Comparison of ENCODE assay signal across 8 mouse cellular contexts in genomic region chr19:45783181-45783932, GRCm38 (mm10). TPM values are rescaled to one million over a fixed set of nuclear protein-coding genes. Genes with fewer than 3 reads are reported as not detected.
DNase-seq lines count a peak whose midpoint lies in the region; ATAC-seq lines count a peak whose summit lies in the region.

Mgea5 (minus strand) TSS chr19:45783837.

- peak; percentile 94 for DNase-seq in c-Kit-negative CD71-positive TER-119-positive erythroid progenitor cells, embryonic 14.5 days (ENCODE audit: low read depth, low spot score)
- peak; percentile 96 for DNase-seq in fibroblast of lung, adult 2 months (ENCODE audit: low read depth)
- peak; percentile 98 for DNase-seq in kidney, postnatal 14 days
- DNase-seq in liver, embryonic 13.5 days = peak; percentile 98
- peak; percentile 99 for DNase-seq in neural tube, embryonic 10.5 days (ENCODE audit: extremely low spot score, low spot score)

- peak within 1 kb of the TSS; percentile 92 to 94 for H3K27ac ChIP-seq in heart, embryonic 14.5 days (replicated peaks in 1 of 2; ENCODE audit: control insufficient read depth in 1 of 2, insufficient read depth in 1 of 2, low read depth in 2 of 2, low read length in 2 of 2)
- peak within 1 kb of the TSS; percentile 97 for H3K27ac ChIP-seq in liver, embryonic 13.5 days
- peak within 1 kb of the TSS; percentile 85 for H3K27ac ChIP-seq in stomach, embryonic 16.5 days (ENCODE audit: low read length)

- H3K9me3 ChIP-seq in heart, embryonic 14.5 days (ENCODE audit: control insufficient read depth, low read length) = no peaks in the 10 kb centered on the region
- H3K9me3 ChIP-seq in liver, embryonic 13.5 days (replicated peaks) = no peaks in the 10 kb centered on the region
- H3K9me3 ChIP-seq in stomach, embryonic 16.5 days (replicated peaks; ENCODE audit: control insufficient read depth, low read length) = no peaks in the 10 kb centered on the region

- peaks cover 25% of the 10 kb centered on the region for H3K36me3 ChIP-seq in heart, embryonic 14.5 days (ENCODE audit: control insufficient read depth, insufficient read depth, low read length)
- H3K36me3 ChIP-seq in liver, embryonic 13.5 days = peaks cover 31% of the 10 kb centered on the region
- H3K36me3 ChIP-seq in stomach, embryonic 16.5 days (ENCODE audit: control insufficient read depth, insufficient read depth, low read length) = no peaks in the 10 kb centered on the region

- peak within 1 kb of the TSS; percentile 82 for H3K4me2 ChIP-seq in heart, embryonic 14.5 days (ENCODE audit: low read length)
- peak within 1 kb of the TSS; percentile 85 for H3K4me2 ChIP-seq in liver, embryonic 13.5 days
- peak within 1 kb of the TSS; percentile 80 for H3K4me2 ChIP-seq in stomach, embryonic 16.5 days (ENCODE audit: low read depth, low read length)

- H3K9ac ChIP-seq in heart, embryonic 14.5 days (ENCODE audit: low read length) = peak within 1 kb of the TSS; percentile 95
- peak within 1 kb of the TSS; percentile 99 for H3K9ac ChIP-seq in liver, embryonic 13.5 days
- H3K9ac ChIP-seq in stomach, embryonic 16.5 days (ENCODE audit: low read length) = peak within 1 kb of the TSS; percentile 82

- no peaks in the 10 kb centered on the region for H3K27me3 ChIP-seq in heart, embryonic 14.5 days (ENCODE audit: control insufficient read depth, insufficient read depth, low read length)
- H3K27me3 ChIP-seq in liver, embryonic 13.5 days = no peaks in the 10 kb centered on the region
- no peaks in the 10 kb centered on the region for H3K27me3 ChIP-seq in stomach, embryonic 16.5 days (ENCODE audit: control insufficient read depth, insufficient read depth, low read length)

- peaks cover 7 to 24% of the 10 kb centered on the region in 2 experiments for H3K4me1 ChIP-seq in heart, embryonic 14.5 days (ENCODE audit: control insufficient read depth in 2 of 2, insufficient read depth in 2 of 2, low read length in 2 of 2)
- peaks cover 48% of the 10 kb centered on the region for H3K4me1 ChIP-seq in liver, embryonic 13.5 days (replicated peaks)
- peaks cover 24% of the 10 kb centered on the region for H3K4me1 ChIP-seq in stomach, embryonic 16.5 days (ENCODE audit: control insufficient read depth, insufficient read depth, low read length)

- ATAC-seq in CD4-positive, CD25-positive, alpha-beta regulatory T cell, adult 4 months = peak; percentile 95
- peak; percentile 98 for ATAC-seq in heart, embryonic 14.5 days (ENCODE audit: insufficient number of reproducible peaks, insufficient read depth, low FRiP score, low read depth)
- peak; percentile 94 for ATAC-seq in liver, embryonic 13.5 days (ENCODE audit: low read depth)
- peak; percentile 97 for ATAC-seq in stomach, embryonic 16.5 days (ENCODE audit: insufficient read depth, low FRiP score)

- WGBS in heart, embryonic 14.5 days = 0% methylated on average over 62 of the region's 71 CpGs
- WGBS in liver, embryonic 13.5 days (ENCODE audit: insufficient replicate concordance) = under 1% methylated on average over 51 of the region's 71 CpGs
- WGBS in stomach, embryonic 16.5 days = under 1% methylated on average over 69 of the region's 71 CpGs

- peak within 1 kb of the TSS; percentile 86 to 90 for H3K4me3 ChIP-seq in heart, embryonic 14.5 days (ENCODE audit: control insufficient read depth in 1 of 2, insufficient read depth in 1 of 2, low read depth in 1 of 2, low read length in 2 of 2)
- H3K4me3 ChIP-seq in liver, embryonic 13.5 days (replicated peaks) = peak within 1 kb of the TSS; percentile 100
- H3K4me3 ChIP-seq in stomach, embryonic 16.5 days (replicated peaks; ENCODE audit: low read length) = peak within 1 kb of the TSS; percentile 79

RNA-seq across cellular contexts. Expression of gene Mgea5, which starts in this region (rescaled TPM):
- 100 to 1,000 TPM; 191 to 247 TPM for polyA plus RNA-seq in CD4-positive, CD25-positive, alpha-beta regulatory T cell, adult 4 months (2017; shearing (Covaris generic))
- polyA plus RNA-seq in heart, embryonic 14.5 days (2014; fragmentation: Nextera tagmentation; extraction: Ambion mirVana) = 47.0 and 47.1 TPM in 2 replicates
- polyA plus RNA-seq in liver, embryonic 13.5 days (2015; fragmentation: Nextera tagmentation; extraction: Ambion mirVana) = 17.7 and 19.1 TPM in 2 replicates
- 35.9 and 40.5 TPM in 2 replicates for polyA plus RNA-seq in stomach, embryonic 16.5 days (2015; fragmentation: Nextera tagmentation; extraction: Ambion mirVana)

Comparison
In these comparisons a context has a peak if more than half of its experiments do, and no peak if none do; other contexts are left out.
1. Peak in every context shown above with its lines: DNase-seq, ATAC-seq, H3K4me3 ChIP-seq and H3K27ac ChIP-seq.